Mouse (Mus musculus): ENCODE data around the gene Tmem116.
"Not testable (repeated sequence)": the region's sequence is repeated elsewhere in the genome, so short reads cannot be mapped to it uniquely, and the experiment has no call there.

Tmem116 gene

DNA sequence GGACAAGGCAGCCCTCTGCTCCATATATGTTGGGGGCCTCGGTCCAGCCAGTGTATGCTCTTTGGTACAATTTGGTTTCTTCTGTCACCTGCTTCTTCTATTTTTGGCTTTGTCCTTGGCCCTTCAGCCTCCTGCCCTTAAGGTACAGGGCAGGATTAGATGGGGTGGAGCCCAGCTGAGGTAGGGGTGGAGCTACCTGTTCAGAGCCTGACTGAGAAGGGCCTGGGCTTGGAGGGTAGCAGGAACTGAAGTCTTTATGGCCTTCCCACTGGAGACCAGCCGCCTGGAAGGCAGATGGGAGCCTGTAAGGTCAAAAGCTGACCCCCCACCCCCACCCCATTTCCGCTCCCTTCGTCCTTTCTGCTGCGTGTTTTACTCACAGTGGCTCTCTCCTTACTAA, 11.3 kb downstream of the Tmem116 start:
- no peak for DNase-seq (ENCODE audit: low spot score)

DNA sequence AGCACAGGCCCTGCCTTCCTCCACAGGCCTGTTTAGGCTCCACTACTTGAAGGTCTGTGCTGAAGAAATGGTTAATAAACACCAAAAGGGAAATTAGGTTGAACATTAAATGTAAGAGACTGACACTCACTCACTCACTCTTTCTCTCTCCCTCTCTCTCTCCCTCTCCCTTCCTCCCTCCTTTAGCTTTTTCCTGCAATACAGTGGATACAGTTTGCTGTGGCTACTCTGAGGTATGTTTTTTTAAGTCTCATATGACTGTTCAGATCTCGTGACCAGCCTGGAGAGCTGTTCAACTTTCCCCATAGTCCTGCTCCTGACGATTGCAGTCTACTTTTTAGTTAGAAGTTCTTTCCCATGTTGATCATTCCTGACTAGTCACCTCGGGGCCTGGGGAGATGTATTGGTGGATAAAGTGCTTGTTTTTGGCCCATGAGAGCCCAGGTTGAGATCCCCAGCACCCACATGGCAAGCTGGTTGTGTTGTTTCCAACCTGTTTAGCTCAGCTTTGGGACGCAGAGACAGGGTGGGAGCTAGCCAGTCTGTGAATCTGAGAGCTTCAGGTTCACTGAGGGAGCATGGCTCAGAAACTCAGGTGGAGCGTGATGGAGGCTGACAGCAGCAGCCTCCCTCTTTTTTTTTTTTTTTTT, 12.0 kb downstream of the Tmem116 start:
- DNase-seq (ENCODE audit: low spot score): no peak

GRCm38 (mm10) chr5:121469566-121469965, 17.9 kb downstream of the Tmem116 start:
- no peak for DNase-seq (ENCODE audit: low spot score)

DNA sequence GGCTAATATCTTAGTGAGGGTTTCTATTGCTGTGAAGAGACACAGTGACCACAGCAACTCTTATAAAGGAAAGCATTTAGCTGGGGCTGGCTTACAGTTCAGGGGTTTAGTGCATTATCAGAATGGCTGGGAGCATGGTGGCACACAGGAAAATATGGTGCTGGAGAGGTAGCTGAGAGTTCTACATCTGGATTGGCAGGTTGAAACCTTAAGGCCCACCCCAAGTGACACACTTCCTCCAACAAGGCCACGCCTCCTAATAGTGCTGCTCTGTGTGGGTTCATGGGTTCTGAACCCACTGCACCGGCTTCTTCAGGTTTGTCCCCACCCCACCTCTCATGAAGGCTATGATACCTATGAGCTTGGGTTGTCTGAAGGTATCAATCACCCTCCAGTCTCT, 20.7 kb downstream of the Tmem116 start:
- no peak for DNase-seq (ENCODE audit: low spot score)

GRCm38 (mm10) chr5:121474610-121475009, 22.9 kb downstream of the Tmem116 start:
- no peak for DNase-seq (ENCODE audit: low spot score)

DNA sequence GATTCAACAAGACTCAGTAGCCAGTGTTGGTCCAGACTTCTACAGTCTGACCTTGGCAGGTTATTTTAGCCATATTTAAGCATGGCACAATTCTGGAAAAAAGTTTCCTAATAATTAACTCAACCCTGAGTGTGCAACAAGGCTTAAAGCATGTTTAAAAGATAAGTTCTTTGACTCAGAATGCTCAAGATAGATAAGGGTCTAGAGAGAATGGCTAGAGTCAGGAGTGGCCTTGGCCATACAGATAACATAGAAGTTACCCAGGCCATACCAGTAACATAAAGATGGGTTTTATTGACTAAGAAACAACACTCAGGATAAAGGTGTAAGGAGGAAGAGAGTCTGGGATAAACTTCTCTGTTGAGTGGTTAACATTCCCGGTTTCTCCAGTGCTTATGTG, 24.3 kb downstream of the Tmem116 start:
- no peak for DNase-seq (ENCODE audit: low spot score)

- DNase-seq (ENCODE audit: low spot score): peak; percentile 35
These were observed 26.0 kb downstream of the Tmem116 start for GRCm38 (mm10) chr5:121477680-121478079.

GRCm38 (mm10) chr5:121484801-121485200, 33.1 kb downstream of the Tmem116 start:
- no peak for DNase-seq (ENCODE audit: low spot score)

- peak; percentile 46 for DNase-seq (ENCODE audit: low spot score)
These were observed 41.6 kb downstream of the Tmem116 start for GRCm38 (mm10) chr5:121493305-121493704.

DNA sequence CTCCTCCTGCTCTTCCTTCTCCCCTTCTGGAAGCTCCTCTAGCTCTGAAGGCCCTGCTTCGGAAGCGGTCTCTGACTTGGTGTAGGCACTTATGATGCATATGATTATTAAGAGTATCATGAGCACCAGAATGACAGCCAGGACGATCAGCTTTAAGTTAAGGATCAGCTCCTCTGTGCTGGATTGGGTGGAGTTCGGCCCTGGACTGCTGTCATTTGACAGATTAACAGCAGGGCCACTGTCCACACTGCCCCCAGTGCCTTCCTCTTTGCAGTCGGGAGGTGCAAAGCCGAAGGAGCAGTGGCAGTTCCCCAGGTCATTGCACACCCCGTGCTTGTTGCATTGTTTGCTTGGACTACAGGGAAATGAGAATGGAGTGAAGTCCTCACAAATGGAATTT, 49.0 kb downstream of the Tmem116 start:
- no peak for DNase-seq (ENCODE audit: low spot score)

DNA sequence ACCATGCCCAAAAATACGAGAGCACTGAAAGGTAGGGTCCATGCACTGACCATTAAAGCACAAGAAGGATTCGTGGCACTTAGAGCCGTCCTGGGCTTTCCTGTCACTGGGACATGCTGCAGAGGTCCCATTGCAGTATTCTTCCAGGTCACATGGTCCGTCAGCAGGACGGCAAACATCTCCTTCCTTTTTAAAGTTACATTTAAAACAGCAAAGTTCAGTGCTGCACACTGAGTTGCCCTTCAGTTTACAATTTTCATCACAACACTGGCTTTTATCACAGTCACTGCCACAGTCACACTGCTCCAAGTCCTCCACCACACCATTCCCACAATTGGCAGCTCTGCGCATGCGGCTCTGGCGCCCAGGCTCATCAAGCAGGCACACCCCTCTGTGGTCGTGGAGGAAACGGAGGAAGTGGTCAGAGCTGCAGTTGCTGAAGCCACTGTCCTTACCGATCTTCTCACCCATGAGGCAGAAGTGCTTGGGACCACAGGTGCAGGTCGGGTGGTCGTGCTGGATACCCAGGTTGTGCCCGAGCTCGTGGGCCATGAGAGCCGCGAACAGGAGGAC, 49.8 kb downstream of the Tmem116 start:
- not testable (repeated sequence) for DNase-seq (ENCODE audit: low spot score)

DNA sequence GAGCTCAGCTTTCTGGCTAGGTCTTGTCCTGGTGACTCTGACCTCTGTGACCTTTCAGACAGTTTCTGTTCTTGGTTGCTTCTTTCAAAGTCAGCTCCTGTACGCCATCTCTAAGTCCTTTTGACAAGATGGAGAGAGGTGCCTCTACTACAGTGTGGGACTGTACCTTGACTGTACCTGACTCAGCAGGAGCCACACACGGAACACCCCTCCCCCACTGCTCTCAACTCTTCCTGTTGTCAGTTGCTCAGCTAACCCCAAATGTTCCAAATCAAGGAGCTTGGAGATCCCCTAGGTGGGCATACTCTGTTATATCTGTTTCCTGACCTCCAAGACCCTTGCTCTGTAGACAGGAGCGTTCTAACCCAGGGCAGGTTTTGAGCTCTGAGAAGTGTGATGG, 51.5 kb downstream of the Tmem116 start, which contains the start of gene Adam1b:
Gene Adam1b, minus strand, starts transcription at position 205 of the 400 bp plus-strand sequence.
- DNase-seq (ENCODE audit: low spot score): no peak

DNA sequence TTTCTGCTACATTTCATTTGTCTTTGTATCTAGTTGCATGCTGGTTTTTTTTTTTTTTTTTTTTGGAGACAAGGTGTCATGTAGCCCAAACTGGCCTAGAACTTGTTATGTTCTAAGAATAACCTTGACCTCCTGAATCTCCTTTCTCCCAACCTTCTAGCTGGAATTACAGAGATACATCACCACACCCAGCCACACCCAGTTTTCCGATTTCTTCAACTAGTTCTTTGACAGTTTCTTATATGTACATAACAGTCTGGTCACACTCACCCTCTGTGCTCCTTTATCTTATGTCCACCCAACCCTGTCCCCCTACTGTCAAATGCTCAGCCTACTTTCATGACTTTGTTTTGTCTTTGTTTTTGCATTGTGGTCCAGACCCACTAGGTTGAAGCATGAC, 55.2 kb downstream of the Tmem116 start:
- DNase-seq (ENCODE audit: low spot score): no peak

DNA sequence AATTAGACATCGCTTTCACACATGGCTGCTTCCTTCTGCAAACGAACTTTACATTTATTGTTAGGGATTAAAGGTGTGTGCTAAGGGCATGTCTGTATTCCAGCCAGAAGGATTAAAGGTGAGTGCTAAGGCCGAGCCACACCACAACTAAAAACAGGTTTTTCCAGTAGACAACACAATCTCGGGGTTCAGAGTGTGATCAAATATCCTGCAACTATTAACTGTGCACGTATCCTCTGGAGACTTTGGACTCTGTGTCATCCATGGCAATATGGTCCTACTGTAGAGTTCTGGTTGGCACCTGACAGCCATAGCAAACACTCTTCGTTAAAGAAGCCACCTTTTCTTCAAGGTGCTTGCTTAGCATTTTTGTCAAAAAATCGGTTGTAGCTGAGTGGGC, 58.3 kb downstream of the Tmem116 start:
- no peak for DNase-seq (ENCODE audit: low spot score)

GRCm38 (mm10) chr5:121518983-121519382, 67.3 kb downstream of the Tmem116 start:
- DNase-seq (ENCODE audit: low spot score): no peak

GRCm38 (mm10) chr5:121519758-121520157, 68.1 kb downstream of the Tmem116 start:
- not testable (repeated sequence) for DNase-seq (ENCODE audit: low spot score)

- no peak for DNase-seq (ENCODE audit: low spot score)
These were observed 74.2 kb downstream of the Tmem116 start for GRCm38 (mm10) chr5:121525774-121526450.

DNA sequence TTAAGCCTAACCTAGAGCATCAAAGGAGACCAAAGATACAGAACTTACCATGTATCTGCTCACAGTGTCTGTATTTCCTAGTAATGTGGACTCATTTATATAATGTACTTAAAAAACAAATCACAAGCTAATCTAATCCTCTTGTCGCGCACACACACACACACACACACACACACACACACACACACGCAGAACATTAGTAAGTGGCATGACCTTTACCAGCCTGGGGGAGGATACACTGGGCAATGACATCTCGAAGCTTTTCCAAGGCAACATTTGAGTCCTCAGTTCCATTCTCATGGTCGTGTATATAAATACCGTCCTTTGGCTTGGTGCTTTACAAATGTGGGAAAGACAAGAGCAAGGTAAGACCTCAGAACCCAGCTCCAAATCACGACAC, 74.8 kb downstream of the Tmem116 start:
- DNase-seq (ENCODE audit: low spot score): no peak

DNA sequence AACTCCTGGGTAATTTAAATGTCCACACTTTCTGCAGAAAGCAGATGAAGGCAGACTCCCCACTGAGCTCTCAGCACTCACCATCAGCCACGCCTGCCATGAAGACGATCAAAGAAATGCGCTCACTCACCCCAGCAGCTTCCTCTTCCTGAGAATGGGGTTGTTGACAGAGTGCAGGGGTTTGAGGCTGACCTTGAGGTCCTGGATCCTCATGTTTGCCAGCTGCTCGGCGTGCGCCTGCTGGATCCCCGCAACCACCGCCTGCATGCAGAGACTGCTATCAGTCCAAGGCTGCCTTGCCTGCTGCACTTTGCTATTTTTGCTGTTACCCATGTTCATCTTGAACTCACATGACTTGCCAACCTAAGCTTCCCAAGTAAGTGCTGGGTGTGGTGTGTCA, 75.3 kb downstream of the Tmem116 start:
- no peak for DNase-seq (ENCODE audit: low spot score)

DNA sequence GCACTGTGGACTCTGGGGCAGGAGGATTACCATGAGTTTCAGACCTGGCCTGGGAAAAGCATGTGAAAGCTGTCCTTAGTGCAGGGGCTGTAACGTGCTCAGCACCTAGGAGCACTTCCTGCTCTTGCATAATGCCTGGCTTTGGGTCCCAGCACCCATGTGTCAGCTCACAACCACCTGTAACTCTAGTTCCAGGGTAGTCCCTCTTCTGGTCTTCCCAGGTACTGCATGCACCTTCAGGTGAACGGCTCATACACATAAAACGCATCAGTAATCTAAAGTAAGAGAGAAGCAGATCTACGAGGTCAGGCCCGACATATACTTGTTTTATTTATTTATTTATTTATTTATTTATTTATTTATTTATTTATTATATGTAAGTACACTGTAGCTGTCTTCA, 82.8 kb downstream of the Tmem116 start:
- no peak for DNase-seq (ENCODE audit: low spot score)

DNA sequence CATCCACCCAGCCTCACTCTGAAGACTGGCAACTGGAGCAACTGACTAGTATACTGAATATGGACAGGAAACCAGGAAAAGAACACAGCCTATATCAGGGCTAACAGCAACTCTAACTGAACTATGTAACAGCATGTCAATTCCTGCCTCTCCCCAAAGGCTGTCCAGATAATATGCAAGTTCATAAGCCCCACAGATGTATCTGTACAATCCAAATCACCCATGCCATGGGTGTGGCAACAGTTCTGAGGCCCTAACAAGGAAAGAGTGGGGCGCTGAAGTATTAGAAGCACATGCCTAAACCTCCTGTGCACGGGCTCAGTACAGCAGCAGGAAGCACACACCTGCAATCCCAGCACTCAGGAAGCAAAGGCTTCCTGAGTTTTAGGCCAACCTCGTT, 83.4 kb downstream of the Tmem116 start:
- DNase-seq (ENCODE audit: low spot score): no peak

DNA sequence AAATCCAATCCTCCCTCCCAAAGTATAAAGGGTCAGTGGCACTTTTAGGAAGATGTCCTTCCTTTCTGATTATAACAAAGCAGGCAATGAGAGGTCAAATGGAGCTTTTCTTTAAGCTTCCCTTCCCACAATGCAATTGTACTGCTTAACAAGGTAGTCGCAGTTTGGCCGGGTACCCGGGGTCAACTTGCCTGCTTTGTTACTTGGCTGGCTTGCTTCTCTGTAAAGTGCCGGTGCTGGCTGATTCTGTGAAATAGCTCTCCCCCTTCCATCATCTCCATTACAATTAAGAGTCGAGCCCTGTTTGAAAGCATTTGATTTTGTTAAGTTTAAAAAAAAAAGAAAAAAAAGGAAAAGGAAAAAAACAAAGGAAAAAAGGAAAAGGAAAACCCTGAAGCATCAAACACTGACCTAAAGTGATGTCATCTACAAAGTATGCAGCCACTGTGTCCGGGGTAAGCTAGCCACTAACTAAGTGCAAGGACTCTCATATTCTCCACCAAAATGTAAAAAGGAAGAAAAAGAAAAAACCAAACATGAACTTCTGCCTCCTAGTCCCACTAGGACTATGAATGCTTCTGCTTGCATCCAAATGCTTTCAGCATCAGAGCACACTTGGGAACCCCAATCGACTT, 85.3 kb downstream of the Tmem116 start:
- no peak for DNase-seq (ENCODE audit: low spot score)

- DNase-seq (ENCODE audit: low spot score): no peak
These were observed 85.9 kb downstream of the Tmem116 start for GRCm38 (mm10) chr5:121537588-121537987.
